Mouse (Mus musculus) ES-E14 (cell line): ENCODE results near the gene Mpig6b. TPM values are rescaled to one million over a fixed set of nuclear protein-coding genes. Genes with fewer than 3 reads are reported as not detected.
A peak's percentile ranks its signal among the peaks of the same experiment; 100 is the strongest.

Experiments used
- DNase-seq: peaks from one replicate; pipeline ENCODE4 v3.0.0-alpha.2; 2013; ENCODE audit warnings: low read depth, low spot score
- H3K27ac ChIP-seq: 2 replicates; pipeline ENCODE4 v1.5.1; 2012; ENCODE audit warnings: low read depth, mild to moderate bottlenecking, low read length, moderate library complexity, mixed read lengths; ENCODE audit not compliant: poor library complexity, insufficient read depth, severe bottlenecking
- H3K36me3 ChIP-seq: 2 replicates; pipeline ENCODE4 v1.6.1; 2012; ENCODE audit warnings: mild to moderate bottlenecking, low read length, moderate library complexity, mixed read lengths; ENCODE audit not compliant: control insufficient read depth, poor library complexity, insufficient read depth, severe bottlenecking
- H3K4me1 ChIP-seq, 2 experiments: fragments of 150-350 bp in 1 of 2; sonication (generic) in 1 of 2; 2 replicates each; pipeline ENCODE4 v1.6.1; 2012; ENCODE audit warnings: low read length in 2 of 2, mild to moderate bottlenecking in 1 of 2, mixed read lengths in 1 of 2; ENCODE audit not compliant: control insufficient read depth in 2 of 2, insufficient read depth in 2 of 2, poor library complexity in 1 of 2
- H3K4me3 ChIP-seq, 2 experiments: fragments of 150-350 bp in 1 of 2; sonication (generic) in 1 of 2; 2 replicates each; pipeline ENCODE4 v1.5.1; 2012; ENCODE audit warnings: low read length in 2 of 2, low read depth in 1 of 2, mild to moderate bottlenecking in 1 of 2, mixed read lengths in 1 of 2; ENCODE audit not compliant: insufficient read depth in 1 of 2, poor library complexity in 1 of 2, severe bottlenecking in 1 of 2
- H3K9ac ChIP-seq: 2 replicates; pipeline ENCODE4 v1.6.1; 2012; ENCODE audit warnings: low read depth, mild to moderate bottlenecking, low read length, mixed read lengths; ENCODE audit not compliant: poor library complexity, insufficient read depth, severe bottlenecking
- H3K9me3 ChIP-seq: fragments of 150-350 bp; sonication (generic); 2 replicates; pipeline ENCODE4 v1.6.1; 2012; ENCODE audit warnings: low read depth, mild to moderate bottlenecking, low read length; ENCODE audit not compliant: control insufficient read depth, insufficient read depth
- CHD2 ChIP-seq: IDR thresholded peaks from 2 replicates; pipeline ENCODE4 v1.6.1; 2014; ENCODE audit warnings: mild to moderate bottlenecking, low read depth, low read length, inconsistent platforms
- HCFC1 ChIP-seq: IDR thresholded peaks from 2 replicates; pipeline ENCODE4 v1.6.1; 2012; ENCODE audit warnings: low read length, inconsistent platforms, borderline replicate concordance; ENCODE audit not compliant: insufficient read depth
- MAFK ChIP-seq: IDR thresholded peaks from 2 replicates; pipeline ENCODE4 v1.6.1; 2014; ENCODE audit warnings: mild to moderate bottlenecking, low read depth, low read length, inconsistent platforms; ENCODE audit not compliant: insufficient read depth
- ZC3H11A ChIP-seq: IDR thresholded peaks from 2 replicates; pipeline ENCODE4 v1.6.1; 2012; ENCODE audit warnings: low read depth, mild to moderate bottlenecking, inconsistent platforms, low read length, borderline replicate concordance
- ZNF384 ChIP-seq: IDR thresholded peaks from 2 replicates; pipeline ENCODE4 v1.6.1; 2012; ENCODE audit warnings: low read depth, low read length, inconsistent platforms
- in situ Hi-C, 2 experiments: fragments of 600-800 bp; cut with MboI; formaldehyde crosslinking; loops; one replicate each; pipeline ENCODE4 v1.15.1; 2025; ENCODE audit warnings: low sequenced_read_pairs in 2 of 2, inconsistent platforms in 1 of 2; ENCODE audit not compliant: unreplicated experiment in 2 of 2
- total RNA-seq: library from RNA; depleted of rRNA; stranded (reverse); fragments of 300-350 nt; gene quantifications from 2 replicates; pipeline ENCODE4 v1.2.3, GENCODE M21; 2012

The Mpig6b gene
- total RNA-seq, 1 experiment, result not detected

DNA sequence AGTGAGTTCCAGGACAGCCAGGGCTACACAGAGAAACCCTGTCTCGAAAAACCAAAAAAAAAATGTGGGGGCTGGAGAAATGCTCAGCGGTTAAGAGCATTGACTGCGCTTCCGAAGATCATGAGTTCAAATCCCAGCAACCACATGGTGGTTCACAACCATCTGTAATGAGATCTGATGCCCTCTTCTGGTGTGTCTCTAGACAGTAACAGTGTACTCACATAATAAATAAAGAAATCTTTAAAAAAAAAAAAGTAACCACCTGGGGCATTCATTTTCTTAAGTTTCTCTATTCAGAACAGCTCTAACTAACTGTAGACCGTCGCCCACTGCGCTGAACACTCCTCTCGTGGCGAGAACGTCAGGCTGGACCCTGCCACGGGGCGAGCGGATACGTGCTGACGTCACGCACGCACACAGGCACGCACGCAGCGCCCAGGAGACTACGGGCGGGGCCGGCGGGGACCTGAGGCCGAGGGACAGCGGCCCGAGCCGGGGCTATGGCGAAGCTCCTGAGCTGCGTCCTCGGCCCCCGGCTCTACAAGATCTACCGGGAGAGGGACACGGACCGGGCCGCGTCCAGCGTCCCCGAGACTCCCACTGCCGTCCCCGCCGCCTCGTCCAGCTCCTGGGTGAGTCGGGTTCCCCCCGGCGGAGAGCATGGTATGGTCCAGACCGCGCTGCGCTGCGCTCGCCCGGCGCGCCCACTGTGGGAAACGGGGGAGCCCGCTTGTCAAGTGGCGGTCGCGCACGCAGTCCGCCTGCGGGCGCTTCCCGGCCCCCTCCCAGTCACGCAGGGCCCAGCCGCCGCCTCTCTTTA, 23.1 kb upstream of the Mpig6b start, which contains the start of gene Abhd16a:
Gene Abhd16a (plus strand): TSS at position 439 of the 820 bp plus-strand sequence.
- peaks cover 0 to 2% of the 10 kb centered on the region in 2 experiments; a peak in 1 of 4 replicates for H3K4me1 ChIP-seq
- no peaks in the 10 kb centered on the region for H3K9me3 ChIP-seq
- in situ Hi-C loops, result no loop called here
- peak within 1 kb of the TSS; percentile 74 to 85 for H3K4me3 ChIP-seq
- peaks cover 4% of the 10 kb centered on the region; the same call in 1 of the 2 replicates for H3K36me3 ChIP-seq
- peak within 1 kb of the TSS; percentile 74; the same call in 1 of the 2 replicates for H3K27ac ChIP-seq
- DNase-seq, result peak; percentile 81
- H3K9ac ChIP-seq, result peak within 1 kb of the TSS; percentile 97
- 0 out of 2 replicates have a peak, but pooled peaks have one; percentile 43 for TF ChIP-seq ZNF384
- no peak for TF ChIP-seq MAFK
- TF ChIP-seq HCFC1, result no peak

DNA sequence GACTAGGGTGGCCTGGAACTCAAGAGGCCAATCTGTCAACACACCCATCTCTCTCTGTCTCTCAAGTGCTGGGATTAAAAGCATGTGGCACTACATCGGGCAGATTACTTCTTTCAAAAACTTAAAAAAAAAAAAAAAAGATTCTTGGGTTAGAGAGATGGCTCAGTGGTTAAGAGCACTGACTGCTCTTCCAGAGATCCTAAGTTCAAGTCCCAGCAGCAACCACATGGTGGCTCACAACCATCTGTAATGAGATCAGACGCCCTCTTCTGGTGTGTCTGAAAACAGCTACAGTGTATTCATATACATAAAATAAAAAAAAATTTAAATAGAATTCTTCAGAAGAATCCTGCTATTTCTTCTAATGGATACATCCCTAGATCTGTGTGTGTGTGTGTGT, 22.2 kb upstream of the Mpig6b start:
- Histone ChIP-seq H3K36me3 (peaks cover 4% of the 10 kb centered on the region; the same call in 1 of the 2 replicates), H3K9me3 (no peaks in the 10 kb centered on the region), H3K9ac (no peak overlapping the region), H3K4me1 (peaks cover 0 to 2% of the 10 kb centered on the region in 2 experiments; a peak in 1 of 4 replicates), H3K27ac (no peak overlapping the region), H3K4me3 (no peak overlapping the region)
- DNase-seq, result no peak
- in situ Hi-C loops, result no loop called here
- no peak for TF ChIP-seq ZC3H11A
- peak; percentile 54 for TF ChIP-seq ZNF384
- TF ChIP-seq MAFK, result no peak
- no peak for TF ChIP-seq HCFC1
- no peak for TF ChIP-seq CHD2

DNA sequence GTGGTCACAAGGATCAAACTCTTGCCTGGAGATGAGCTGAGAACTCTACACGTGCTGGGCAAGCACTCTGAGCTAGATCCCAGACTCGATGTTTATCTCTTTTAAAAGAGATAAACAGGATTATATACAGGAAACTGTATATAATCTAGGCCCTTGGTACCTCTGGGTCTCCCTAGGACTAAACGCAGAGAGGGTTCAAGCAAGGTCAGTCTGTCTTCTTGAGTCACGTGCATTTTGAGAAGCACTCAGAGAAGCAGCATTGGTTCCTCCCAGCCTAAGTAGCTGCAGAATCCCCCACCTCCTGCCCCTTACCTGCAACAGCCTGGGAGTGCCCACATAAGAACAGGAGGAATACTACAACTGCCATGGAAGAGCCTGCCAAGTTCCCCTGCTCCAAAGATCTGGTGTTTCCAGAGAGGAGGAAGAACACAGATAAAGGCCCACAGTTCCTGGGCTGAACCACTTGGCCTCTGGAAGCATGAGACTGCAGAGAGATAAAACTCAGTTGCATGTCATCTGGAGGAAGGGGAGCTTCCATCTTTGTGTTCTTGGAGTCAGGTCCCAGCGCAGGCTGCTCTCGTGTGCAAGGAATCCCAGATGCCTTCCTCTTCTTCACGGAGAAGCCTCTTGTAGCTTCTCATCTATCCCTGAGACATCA, 19.4 kb upstream of the Mpig6b start, which contains the start of gene Ly6g6f:
Gene Ly6g6f (minus strand): TSS at position 403 of the 658 bp plus-strand sequence.
- no peak for DNase-seq
- Histone ChIP-seq H3K9ac (no peak within 1 kb of the TSS), H3K4me3 (no peak within 1 kb of the TSS), H3K36me3 (no peaks in the 10 kb centered on the region), H3K9me3 (no peaks in the 10 kb centered on the region), H3K4me1 (peaks cover 0 to 3% of the 10 kb centered on the region in 2 experiments; a peak in 1 of 4 replicates), H3K27ac (no peak within 1 kb of the TSS)
- no peak for TF ChIP-seq ZNF384
- TF ChIP-seq CHD2, result no peak
- TF ChIP-seq ZC3H11A, result no peak
- TF ChIP-seq HCFC1, result no peak
- TF ChIP-seq MAFK, result no peak
- in situ Hi-C loops, result no loop called here

DNA sequence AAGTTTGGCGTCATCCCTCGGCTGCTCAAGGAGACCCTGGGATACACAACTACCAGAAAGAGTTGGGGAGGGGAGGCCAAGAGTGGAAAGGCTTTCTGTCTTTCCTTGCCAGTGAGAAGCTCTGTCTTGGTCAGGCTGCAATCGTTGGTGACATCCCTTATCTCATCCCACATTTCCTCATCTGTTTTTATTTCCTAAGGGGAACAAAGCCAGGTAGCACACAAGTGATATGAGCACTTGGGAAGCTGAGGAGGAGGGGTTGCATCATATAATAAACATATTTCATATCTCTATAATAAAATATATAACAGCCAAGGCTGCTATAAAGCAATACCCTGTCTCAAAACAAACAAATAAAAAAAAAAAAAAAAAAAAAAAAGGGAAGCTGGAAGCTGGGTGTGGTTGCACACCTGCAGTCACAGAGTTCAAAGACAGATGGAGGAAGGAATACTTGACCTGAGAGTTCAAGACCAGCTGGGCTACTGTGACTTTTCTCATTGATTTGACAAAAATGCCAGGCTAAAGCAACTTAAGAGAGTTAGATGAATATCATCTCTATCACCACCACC, 18.0 kb upstream of the Mpig6b start:
- TF ChIP-seq CHD2, result no peak
- TF ChIP-seq HCFC1, result no peak
- no peak for TF ChIP-seq MAFK
- no peak for TF ChIP-seq ZC3H11A
- TF ChIP-seq ZNF384, result no peak

More for the DNA sequence above, 18.0 kb upstream of the Mpig6b start:
- DNase-seq, result no peak
- in situ Hi-C loops, result no loop called here
- Histone ChIP-seq H3K9me3 (no peaks in the 10 kb centered on the region), H3K4me1 (peaks cover 0 to 5% of the 10 kb centered on the region in 2 experiments; a peak in 2 of 4 replicates), H3K36me3 (no peaks in the 10 kb centered on the region), H3K4me3 (no peak overlapping the region), H3K27ac (no peak overlapping the region), H3K9ac (no peak overlapping the region)
